Comparison of ENCODE assay signal across 19 mouse cellular contexts in the genomic region with DNA sequence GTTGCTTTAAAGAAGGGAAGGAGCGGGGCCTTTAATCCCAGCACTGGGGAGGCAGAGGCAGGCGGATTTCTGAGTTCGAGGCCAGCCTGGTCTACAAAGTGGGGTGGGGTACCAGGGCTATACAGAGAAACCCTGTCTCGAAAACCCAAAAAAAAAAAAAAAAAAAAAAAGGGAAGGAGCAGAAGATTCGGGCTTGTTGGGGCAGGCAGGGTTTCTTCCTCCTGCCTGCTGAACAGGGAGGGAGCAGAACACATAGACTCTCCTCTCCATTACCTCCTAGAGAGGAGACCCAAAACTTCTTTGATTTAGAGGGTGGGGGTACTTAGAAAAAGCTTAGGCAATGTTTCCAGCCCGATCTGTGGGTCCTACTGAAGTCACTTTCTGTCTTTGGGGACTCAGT. TPM values are rescaled to one million over a fixed set of nuclear protein-coding genes. Genes with fewer than 3 reads are reported as not detected.
"Had no signal": no experiment of that assay in that cellular context is flagged by ENCODE, and none has a peak within 500 bp of the region (broad histone marks: within the 10 kb centered on the region; RNA-seq: fewer than 3 reads in every experiment).

No protein-coding gene starts in this region.

- DNase-seq: retina, postnatal 1 day; right cerebral cortex, adult 18-20 months; right cerebral cortex, postnatal 14 days; right cerebral cortex, postnatal 25 days; right cerebral cortex, postnatal 4 days; spleen, adult 18-20 months; thymus, adult 18-20 months; thymus, adult 2 months; thymus, postnatal 14 days; thymus, postnatal 25 days; thymus, postnatal 36 days; thymus, postnatal 4 days had no signal

- H3K36me3 ChIP-seq: neural tube, embryonic 15.5 days; stomach, embryonic 15.5 days had no signal

- H3K27me3 ChIP-seq: stomach, embryonic 15.5 days had no signal

- H3K9me3 ChIP-seq: neural tube, embryonic 15.5 days; stomach, embryonic 15.5 days had no signal

- H3K27ac ChIP-seq: neural tube, embryonic 15.5 days; stomach, embryonic 15.5 days; stomach, postnatal 0 days had no signal

- H3K9ac ChIP-seq: neural tube, embryonic 15.5 days; stomach, embryonic 15.5 days had no signal

RNA-seq across cellular contexts. Expression of a gene that starts 9.7 kb away (rescaled TPM):
- total RNA-seq: neutrophil, adult 5-6 weeks had no signal

RNA-seq across cellular contexts. Expression of a gene that starts 21.4 kb away (rescaled TPM):
- total RNA-seq: neutrophil, adult 5-6 weeks had no signal
- polyA plus RNA-seq: small intestine, adult 2 months; spleen, adult 2 months; stomach, embryonic 14.5 days had no signal
